24 mouse cellular contexts compared by ENCODE assay signal in genomic region chr14:118563570-118563969, GRCm38 (mm10).
A peak's percentile ranks its signal among the peaks of the same experiment; 100 is the strongest.
DNase-seq lines count a peak whose midpoint lies in the region; ATAC-seq and TF ChIP-seq lines count a peak whose summit lies in the region.
"Had no signal": no experiment of that assay in that cellular context is flagged by ENCODE, and none has a peak within 500 bp of the region (broad histone marks: within the 10 kb centered on the region; RNA-seq: fewer than 3 reads in every experiment).

No protein-coding gene starts in this region.

- H3K4me3 ChIP-seq in C2C12 (ENCODE audit: insufficient read depth, poor library complexity, severe bottlenecking), result no peak overlapping the region
- H3K4me3 ChIP-seq in stomach, embryonic 14.5 days (ENCODE audit: low read depth, low read length), result no peak overlapping the region
- H3K4me3 ChIP-seq in embryonic facial prominence, embryonic 10.5 days, result no peak overlapping the region
- H3K4me3 ChIP-seq: embryonic facial prominence, embryonic 13.5 days; forebrain, embryonic 10.5 days; forebrain, embryonic 13.5 days; gastrocnemius, adult 2 months; hindbrain, embryonic 12.5 days; hindbrain, embryonic 15.5 days had no signal

- no peak overlapping the region for H3K4me2 ChIP-seq in stomach, embryonic 14.5 days (replicated peaks; ENCODE audit: low read depth, low read length)
- H3K4me2 ChIP-seq: embryonic facial prominence, embryonic 13.5 days; forebrain, embryonic 13.5 days; heart, embryonic 11.5 days; hindbrain, embryonic 12.5 days; hindbrain, embryonic 15.5 days had no signal

- peaks cover 9% of the 10 kb centered on the region for H3K79me2 ChIP-seq in C2C12 (ENCODE audit: control insufficient read depth, insufficient read depth)

- H3K9me3 ChIP-seq in stomach, embryonic 14.5 days (ENCODE audit: control insufficient read depth, low read depth, low read length), result no peaks in the 10 kb centered on the region
- no peaks in the 10 kb centered on the region for H3K9me3 ChIP-seq in embryonic facial prominence, embryonic 10.5 days
- H3K9me3 ChIP-seq: embryonic facial prominence, embryonic 13.5 days; forebrain, embryonic 10.5 days; forebrain, embryonic 13.5 days; G1E; hindbrain, embryonic 12.5 days; hindbrain, embryonic 15.5 days had no signal

- TF ChIP-seq POLR2A in brain, embryonic 14.5 days (IDR thresholded peaks at IDR 0.05; ENCODE audit: borderline replicate concordance, extremely low read depth, insufficient read depth, insufficient read length, poor library complexity, severe bottlenecking), result no peak

- H3K9ac ChIP-seq in stomach, embryonic 14.5 days (replicated peaks; ENCODE audit: low read depth, low read length), result no peak overlapping the region
- H3K9ac ChIP-seq: embryonic facial prominence, embryonic 13.5 days; forebrain, embryonic 13.5 days; hindbrain, embryonic 12.5 days; hindbrain, embryonic 15.5 days had no signal

- H3K36me3 ChIP-seq in C2C12 (ENCODE audit: control insufficient read depth, insufficient read depth), result no peaks in the 10 kb centered on the region
- no peaks in the 10 kb centered on the region for H3K36me3 ChIP-seq in stomach, embryonic 14.5 days (ENCODE audit: control insufficient read depth, insufficient read depth, low read length)
- H3K36me3 ChIP-seq in embryonic facial prominence, embryonic 10.5 days (replicated peaks), result no peaks in the 10 kb centered on the region
- H3K36me3 ChIP-seq: embryonic facial prominence, embryonic 13.5 days; forebrain, embryonic 10.5 days; hindbrain, embryonic 12.5 days; hindbrain, embryonic 15.5 days had no signal

- H3K79me3 ChIP-seq in C2C12 (ENCODE audit: low read depth), result peaks cover 1% of the 10 kb centered on the region

- no peak for TF ChIP-seq CTCF in C2C12 (IDR thresholded peaks at IDR 0.05; ENCODE audit: control insufficient read depth, insufficient read depth, insufficient read length)
- no peak for TF ChIP-seq CTCF in brain, embryonic 14.5 days (IDR thresholded peaks at IDR 0.05; ENCODE audit: borderline replicate concordance, extremely low read depth, insufficient read depth, insufficient read length)

- H3K27me3 ChIP-seq in C2C12 (ENCODE audit: control insufficient read depth, insufficient read depth, insufficient read length), result no peaks in the 10 kb centered on the region
- H3K27me3 ChIP-seq in stomach, embryonic 14.5 days (ENCODE audit: control insufficient read depth, insufficient read depth, low read length), result no peaks in the 10 kb centered on the region
- 0 out of 2 replicates have a peak, but pooled peaks cover 4% of the 10 kb centered on the region for H3K27me3 ChIP-seq in embryonic facial prominence, embryonic 10.5 days (replicated peaks; ENCODE audit: low read depth, poor library complexity, severe bottlenecking)
- H3K27me3 ChIP-seq: CH12.LX; embryonic facial prominence, embryonic 13.5 days; hindbrain, embryonic 15.5 days had no signal

- H3K4me1 ChIP-seq in stomach, embryonic 14.5 days (ENCODE audit: control insufficient read depth, insufficient read depth, low read length), result peaks cover 8% of the 10 kb centered on the region; the same call in 1 of the 2 replicates
- peaks cover 8% of the 10 kb centered on the region for H3K4me1 ChIP-seq in embryonic facial prominence, embryonic 10.5 days

- 0 out of 2 replicates have a peak overlapping the region, but pooled peaks have one; percentile 21 for H3K27ac ChIP-seq in stomach, embryonic 14.5 days (ENCODE audit: low read length)
- no peak overlapping the region for H3K27ac ChIP-seq in embryonic facial prominence, embryonic 10.5 days (replicated peaks)
- H3K27ac ChIP-seq: embryonic facial prominence, embryonic 13.5 days; forebrain, embryonic 10.5 days; forebrain, embryonic 13.5 days; gastrocnemius, adult 2 months; hindbrain, embryonic 12.5 days; hindbrain, embryonic 15.5 days had no signal

- H3ac ChIP-seq in C2C12 (ENCODE audit: control insufficient read depth, insufficient read length, low read depth), result no peak overlapping the region

- no peak for ATAC-seq in stomach, embryonic 14.5 days (ENCODE audit: insufficient number of reproducible peaks, insufficient read depth, low FRiP score, low read depth)
- ATAC-seq: activated CD4-positive, CD25-positive, alpha-beta regulatory T cell, adult 4 months; forebrain, embryonic 13.5 days; forebrain, embryonic 16.5 days had no signal

- 63% methylated on average over 8 of the region's 8 CpGs for WGBS in stomach, embryonic 14.5 days
- WGBS in embryonic facial prominence, embryonic 10.5 days, result 87% methylated on average over 8 of the region's 8 CpGs

- peak; percentile 44 for DNase-seq in brain, embryonic 14.5 days (ENCODE audit: low read depth)
- DNase-seq in cerebellum, postnatal 25 days, result no peak
- DNase-seq in embryonic facial prominence, embryonic 10.5 days (ENCODE audit: low spot score), result no peak
- DNase-seq in yolk sac, embryonic 10.5 days (ENCODE audit: low spot score), result no peak
- DNase-seq: adrenal gland, adult 8-10 months; adrenal gland, postnatal 25 days; cerebellum, adult 18-20 months; cerebellum, adult 9-10 months; cerebellum, postnatal 14 days; gastrocnemius, adult 2 months; gastrocnemius, postnatal 14 days; heart, adult 11 months had no signal

TF ChIP-seq in C2C12, 6 proteins besides CTCF, POLR2A, EP300 and RAD21:
- TF ChIP-seq MYOG (IDR thresholded peaks at IDR 0.05; ENCODE audit: control insufficient read depth, extremely low read depth, insufficient read length) (no peak), MYOD1 (IDR thresholded peaks at IDR 0.05; ENCODE audit: control insufficient read depth, insufficient read length, low read depth) (peak; percentile 87), CEBPB (IDR thresholded peaks at IDR 0.05; ENCODE audit: low read depth) (no peak), MAX (IDR thresholded peaks at IDR 0.05) (no peak), USF1 (IDR thresholded peaks at IDR 0.05; ENCODE audit: low read depth) (no peak), FOSL1 (IDR thresholded peaks at IDR 0.05; ENCODE audit: insufficient read depth, low read length, poor library complexity, severe bottlenecking) (peak; percentile 5)
